Mouse (Mus musculus) bone marrow, adult 2 months (tissue): ENCODE measurements around the gene Gm17720.

Experiments
- CTCF ChIP-seq: fragments of 200-500 bp; IDR thresholded peaks from 2 replicates; pipeline ENCODE4 v1.5.1; 2011; ENCODE audit warnings: low read length, control low read depth; ENCODE audit not compliant: control insufficient read depth, insufficient read depth
- POLR2A ChIP-seq: fragments of 200-500 bp; IDR thresholded peaks from 2 replicates; pipeline ENCODE4 v1.6.1; 2011; ENCODE audit warnings: low read depth, mild to moderate bottlenecking, control low read depth, low read length, borderline replicate concordance; ENCODE audit not compliant: control insufficient read depth

- TF ChIP-seq CTCF: no peak
- TF ChIP-seq POLR2A: no peak
These were observed 36.9 kb downstream of the Gm17720 start for GRCm38 (mm10) chr8:110065676-110066075.
